In the genomic region with DNA sequence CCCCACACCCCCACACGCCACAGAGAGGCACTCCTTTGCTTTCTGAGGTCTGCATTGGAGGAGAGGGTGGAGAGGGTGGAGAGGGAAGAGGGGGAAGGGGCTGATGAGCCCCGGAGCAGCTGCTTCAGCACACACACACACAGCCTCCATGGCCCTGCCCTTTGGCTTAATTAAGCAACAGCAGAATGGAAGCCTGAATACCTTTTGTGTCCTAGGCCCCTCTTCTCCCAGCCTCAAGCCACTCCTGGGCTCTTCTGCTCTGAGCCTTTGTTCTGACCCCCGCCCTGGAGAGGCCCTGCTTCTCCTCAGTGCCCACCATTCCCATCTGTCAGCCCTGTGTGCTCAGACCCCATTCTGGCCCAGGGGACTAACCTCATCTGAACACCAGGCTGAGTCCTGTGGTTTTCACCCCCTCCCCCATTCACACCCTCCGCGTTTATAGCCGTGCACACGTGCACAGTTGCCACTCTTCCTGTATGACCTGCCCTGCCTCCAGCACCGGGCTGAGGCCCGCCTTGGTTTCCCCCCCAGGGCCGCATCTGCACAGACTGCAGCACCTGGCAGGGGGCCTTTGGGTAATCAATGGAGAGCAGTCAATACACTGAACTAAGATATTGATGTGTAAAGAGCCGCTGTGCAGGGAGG, we compare ENCODE assay signal across 9 mouse cellular contexts.
DNase-seq lines count a peak whose midpoint lies in the region; ATAC-seq lines count a peak whose summit lies in the region.
"Had no signal": no experiment of that assay in that cellular context is flagged by ENCODE, and none has a peak within 500 bp of the region (broad histone marks: within the 10 kb centered on the region; RNA-seq: fewer than 3 reads in every experiment).

No protein-coding gene starts in this region.

- peak overlapping the region; percentile 60 for H3K9ac ChIP-seq in midbrain, embryonic 13.5 days (replicated peaks)

- no peaks in the 10 kb centered on the region for H3K9me3 ChIP-seq in midbrain, embryonic 13.5 days

- 3% methylated on average over 11 of the region's 11 CpGs for WGBS in midbrain, embryonic 13.5 days

- peaks cover 100% of the 10 kb centered on the region for H3K4me1 ChIP-seq in midbrain, embryonic 13.5 days (replicated peaks)

- H3K36me3 ChIP-seq in midbrain, embryonic 13.5 days: peaks cover 21% of the 10 kb centered on the region; the same call in 1 of the 2 replicates

- ATAC-seq in granulocyte monocyte progenitor cell, adult 5-6 weeks (replicated peaks; ENCODE audit: poor library complexity, severe bottlenecking): 0 out of 2 replicates have a peak, but pooled peaks have one; percentile 22
- peak; percentile 94 for ATAC-seq in midbrain, embryonic 13.5 days

- DNase-seq in thymus, adult 18-20 months: peak; percentile 27 to 47
- no peak for DNase-seq in thymus, postnatal 0 days (ENCODE audit: low spot score)
- no peak for DNase-seq in layer of hippocampus, postnatal 25 days (ENCODE audit: extremely low spot score in 1 of 2, low spot score in 1 of 2)
- no peak for DNase-seq in spleen, postnatal 10 days (ENCODE audit: low spot score in 2 of 2)
- DNase-seq in left cerebral cortex, adult 18-20 months (ENCODE audit: low spot score in 2 of 2): no peak
- no peak for DNase-seq in frontal cortex, postnatal 10 days (ENCODE audit: low spot score in 2 of 2)

- peak overlapping the region; percentile 95 for H3K27ac ChIP-seq in midbrain, embryonic 13.5 days
- H3K27ac ChIP-seq: macrophage had no signal

- H3K4me3 ChIP-seq in midbrain, embryonic 13.5 days (replicated peaks): peak overlapping the region; percentile 2; the same call in 1 of the 2 replicates

- peak overlapping the region; percentile 39 for H3K4me2 ChIP-seq in midbrain, embryonic 13.5 days (replicated peaks)

- H3K27me3 ChIP-seq in midbrain, embryonic 13.5 days: no peaks in the 10 kb centered on the region

Comparison
In these comparisons a context has a peak if more than half of its experiments do, and no peak if none do; other contexts are left out.
1. DNase-seq: peak in thymus, adult 18-20 months (2 of 2); none in thymus, postnatal 0 days (single experiment), layer of hippocampus, postnatal 25 days (0 of 2), spleen, postnatal 10 days (0 of 2), left cerebral cortex, adult 18-20 months (0 of 2) and frontal cortex, postnatal 10 days (0 of 2).